Mouse (Mus musculus) stomach, postnatal 0 days (tissue): ENCODE data around the gene Gm9789.

Source experiments
- CTCF ChIP-seq: IDR thresholded peaks from 2 replicates; pipeline ENCODE4 v1.5.1; 2016; ENCODE audit warnings: antibody characterized with exemption, low read depth, mild to moderate bottlenecking, moderate library complexity
- EP300 ChIP-seq: optimal IDR thresholded peaks from 2 replicates; pipeline ENCODE3; 2016; ENCODE audit warnings: antibody characterized with exemption

DNA sequence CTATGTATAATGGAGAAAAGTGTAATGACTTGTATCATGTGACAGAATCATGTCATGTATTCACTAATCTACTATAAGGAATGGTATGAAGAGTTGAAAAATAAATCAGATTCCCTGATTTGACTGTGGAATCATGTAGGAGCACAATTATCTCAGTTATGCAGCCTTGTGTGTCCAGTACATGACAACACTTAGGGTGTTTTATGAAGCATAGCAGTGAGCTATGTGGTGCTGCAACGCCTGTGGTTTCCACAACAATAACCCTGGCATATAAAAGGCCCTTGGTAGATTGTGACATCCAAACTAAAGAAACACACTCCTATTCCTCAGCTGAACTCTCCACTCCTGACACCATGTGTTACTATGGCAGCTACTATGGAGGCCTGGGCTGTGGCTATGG lies 47.8 kb downstream of the Gm9789 start, which contains the start of gene Krtap20-2:
- TF ChIP-seq EP300 (no peak), CTCF (no peak)
